Mouse (Mus musculus) left cerebral cortex, adult 8-10 months (tissue): ENCODE measurements around the gene Hist1h3i. TPM values are rescaled to one million over a fixed set of nuclear protein-coding genes. Genes with fewer than 3 reads are reported as not detected.
"Not testable (repeated sequence)": the region's sequence is repeated elsewhere in the genome, so short reads cannot be mapped to it uniquely, and the experiment has no call there.

Experiments
- DNase-seq, 2 experiments: peaks; one replicate each; pipeline ENCODE4 v3.0.0; 2022; ENCODE audit warnings: low spot score in 2 of 2
- total RNA-seq, 4 experiments: library from RNA; stranded (reverse); gene quantifications; 2 replicates each; pipeline ENCODE4 v1.2.4; 2022

Hist1h3i gene
- total RNA-seq, result 10 to 100 TPM; 44.4 to 70.8 (median 54.9) TPM

- DNase-seq, result peak; percentile 19 to 52
These were observed at the start of gene Hist1h3i for GRCm38 (mm10) chr13:21783255-21783617. Gene Hist1h3i (minus strand): TSS chr13:21783370.

DNA sequence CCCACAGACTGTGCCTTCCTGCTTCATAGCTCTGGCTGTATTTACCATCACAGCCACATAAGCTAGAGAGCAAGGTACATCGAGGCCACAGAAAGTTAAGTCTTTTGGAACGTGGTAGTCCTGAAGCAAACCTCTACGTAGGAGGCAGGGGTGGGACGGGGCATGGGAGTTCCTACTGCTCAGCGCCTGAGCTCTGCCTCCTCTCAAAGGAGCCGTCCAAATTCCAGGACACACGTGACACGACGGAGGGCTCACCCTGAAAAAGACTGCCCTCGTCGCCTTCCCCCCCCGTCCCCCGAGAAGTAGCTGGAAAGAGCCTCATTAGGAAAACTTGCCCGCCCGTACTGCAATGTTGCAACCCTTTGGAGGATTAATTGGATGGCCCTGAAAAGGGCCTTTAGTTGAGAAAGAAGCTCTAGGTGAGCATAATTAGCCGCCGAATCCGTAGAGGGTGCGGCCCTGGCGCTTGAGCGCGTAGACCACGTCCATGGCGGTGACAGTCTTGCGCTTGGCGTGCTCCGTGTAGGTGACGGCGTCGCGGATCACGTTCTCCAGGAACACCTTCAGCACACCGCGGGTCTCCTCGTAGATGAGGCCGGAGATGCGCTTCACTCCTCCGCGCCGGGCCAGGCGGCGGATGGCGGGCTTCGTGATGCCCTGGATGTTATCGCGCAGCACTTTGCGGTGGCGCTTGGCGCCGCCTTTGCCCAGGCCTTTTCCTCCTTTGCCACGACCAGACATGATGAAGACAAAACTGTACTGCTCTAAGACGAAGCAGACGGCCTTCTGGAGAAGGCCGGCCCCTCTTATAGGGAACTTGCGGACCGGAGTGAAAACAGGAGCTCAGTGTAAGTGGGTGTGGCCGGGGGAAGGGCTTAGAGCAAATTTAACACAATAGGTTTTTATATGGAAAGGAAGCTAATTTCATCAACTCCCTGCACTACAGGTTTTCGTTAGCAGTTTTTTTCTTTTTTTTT, 48.5 kb upstream of the Hist1h3i start, which contains the start of gene Hist1h4n:
TSS of gene Hist1h4n (minus strand) at position 779 of the 977 bp plus-strand sequence.
- peak in 1 of 2 experiments; percentile 30 for DNase-seq

GRCm38 (mm10) chr13:21830344-21830743, 47.2 kb upstream of the Hist1h3i start:
- no peak for DNase-seq

- DNase-seq, result no peak
These were observed 45.3 kb upstream of the Hist1h3i start for GRCm38 (mm10) chr13:21828511-21828910.

DNA sequence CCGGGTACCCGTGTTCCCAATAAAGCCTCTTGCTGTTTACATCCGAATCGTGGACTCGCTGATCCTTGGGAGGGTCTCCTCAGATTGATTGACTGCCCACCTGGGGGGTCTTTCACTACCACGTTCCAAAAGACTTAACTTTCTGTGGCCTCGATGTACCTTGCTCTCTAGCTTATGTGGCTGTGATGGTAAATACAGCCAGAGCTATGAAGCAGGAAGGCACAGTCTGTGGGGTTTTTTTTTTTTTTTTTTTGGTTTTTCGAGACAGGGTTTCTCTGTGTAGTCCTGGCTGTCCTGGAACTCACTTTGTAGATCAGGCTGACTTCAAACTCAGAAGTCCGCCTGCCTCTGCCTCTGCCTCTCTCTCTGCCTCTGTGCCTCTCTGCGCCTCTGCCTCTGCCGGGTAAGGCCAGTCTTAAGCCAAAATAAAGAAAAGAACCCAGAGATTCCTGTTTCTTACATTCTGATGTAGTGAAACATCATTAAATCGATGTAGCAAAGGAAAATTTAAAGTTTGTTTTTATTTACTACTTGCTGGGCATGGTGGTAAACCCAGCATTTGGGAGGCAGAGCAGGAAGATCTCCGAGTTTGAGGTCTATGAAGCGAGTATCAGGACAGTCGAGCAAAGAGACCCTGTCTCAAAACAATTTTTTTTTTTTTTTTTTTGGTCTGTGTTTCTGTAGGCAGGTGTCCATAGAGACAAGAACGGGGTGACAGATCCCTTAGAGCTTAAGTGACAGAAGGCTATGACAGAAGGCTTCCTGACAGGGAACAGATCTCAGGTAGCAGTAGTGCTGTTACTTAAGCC, 37.1 kb upstream of the Hist1h3i start:
- not testable (repeated sequence) for DNase-seq

DNA sequence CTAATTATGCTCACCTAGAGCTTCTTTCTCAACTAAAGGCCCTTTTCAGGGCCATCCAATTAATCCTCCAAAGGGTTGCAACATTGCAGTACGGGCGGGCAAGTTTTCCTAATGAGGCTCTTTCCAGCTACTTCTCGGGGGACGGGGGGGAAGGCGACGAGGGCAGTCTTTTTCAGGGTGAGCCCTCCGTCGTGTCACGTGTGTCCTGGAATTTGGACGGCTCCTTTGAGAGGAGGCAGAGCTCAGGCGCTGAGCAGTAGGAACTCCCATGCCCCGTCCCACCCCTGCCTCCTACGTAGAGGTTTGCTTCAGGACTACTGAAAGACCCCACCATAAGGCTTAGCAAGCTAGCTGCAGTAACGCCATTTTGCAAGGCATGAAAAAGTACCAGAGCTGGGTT, 28.9 kb upstream of the Hist1h3i start:
- not testable (repeated sequence) for DNase-seq

DNA sequence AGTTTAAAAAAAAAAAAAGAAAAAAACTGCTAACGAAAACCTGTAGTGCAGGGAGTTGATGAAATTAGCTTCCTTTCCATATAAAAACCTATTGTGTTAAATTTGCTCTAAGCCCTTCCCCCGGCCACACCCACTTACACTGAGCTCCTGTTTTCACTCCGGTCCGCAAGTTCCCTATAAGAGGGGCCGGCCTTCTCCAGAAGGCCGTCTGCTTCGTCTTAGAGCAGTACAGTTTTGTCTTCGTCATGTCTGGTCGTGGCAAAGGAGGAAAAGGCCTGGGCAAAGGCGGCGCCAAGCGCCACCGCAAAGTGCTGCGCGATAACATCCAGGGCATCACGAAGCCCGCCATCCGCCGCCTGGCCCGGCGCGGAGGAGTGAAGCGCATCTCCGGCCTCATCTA, 28.4 kb upstream of the Hist1h3i start, which contains the start of gene Hist1h4m:
TSS of gene Hist1h4m (plus strand) at position 208 of the 400 bp plus-strand sequence.
- peak; percentile 27 to 32 for DNase-seq

DNA sequence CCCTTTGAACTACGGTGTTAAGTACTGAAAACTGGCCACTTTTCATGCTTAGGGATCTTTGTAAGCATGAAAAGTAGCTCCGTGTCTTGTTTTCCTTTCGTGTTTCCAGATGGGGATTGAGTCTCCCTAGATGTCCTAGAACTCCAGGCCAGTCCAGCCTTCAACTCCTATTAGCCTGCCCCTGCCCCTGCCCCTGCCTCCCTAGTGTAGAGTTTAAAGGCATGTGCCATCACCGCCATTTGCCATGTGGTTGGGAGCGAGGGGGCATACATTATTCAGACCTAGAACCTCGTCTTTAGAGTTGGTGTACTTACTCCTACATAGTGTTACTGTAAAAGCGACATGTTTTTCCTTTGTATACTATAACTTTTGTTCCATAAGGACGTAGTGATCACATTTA, 27.9 kb upstream of the Hist1h3i start:
- DNase-seq, result not testable (repeated sequence)

- not testable (repeated sequence) for DNase-seq
These were observed 26.9 kb upstream of the Hist1h3i start, which contains the start of the genes Hist1h2bq and Hist1h2ao for GRCm38 (mm10) chr13:21810073-21810472. Gene Hist1h2bq (minus strand): TSS chr13:21810197. Gene Hist1h2ao (plus strand): TSS chr13:21810465.

DNA sequence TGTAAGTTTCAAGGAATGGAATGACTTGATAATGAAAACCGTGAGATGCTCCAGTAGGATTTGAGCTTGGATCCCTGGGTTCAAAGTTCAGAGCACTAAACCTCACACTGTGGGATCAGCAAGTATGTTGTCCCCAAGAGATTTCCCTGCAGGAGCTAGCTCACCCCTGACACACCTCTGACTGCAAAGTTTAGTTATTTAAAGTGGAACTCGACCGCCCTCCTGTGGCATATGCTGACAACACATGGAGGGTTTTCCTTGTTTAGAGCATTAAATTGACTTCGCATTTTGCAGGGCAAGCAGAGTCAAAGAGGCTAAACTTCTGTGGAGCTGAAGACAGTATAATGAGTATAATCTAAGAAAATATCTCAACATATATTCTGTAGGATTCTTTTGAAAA, 19.9 kb upstream of the Hist1h3i start:
- not testable (repeated sequence) for DNase-seq

DNA sequence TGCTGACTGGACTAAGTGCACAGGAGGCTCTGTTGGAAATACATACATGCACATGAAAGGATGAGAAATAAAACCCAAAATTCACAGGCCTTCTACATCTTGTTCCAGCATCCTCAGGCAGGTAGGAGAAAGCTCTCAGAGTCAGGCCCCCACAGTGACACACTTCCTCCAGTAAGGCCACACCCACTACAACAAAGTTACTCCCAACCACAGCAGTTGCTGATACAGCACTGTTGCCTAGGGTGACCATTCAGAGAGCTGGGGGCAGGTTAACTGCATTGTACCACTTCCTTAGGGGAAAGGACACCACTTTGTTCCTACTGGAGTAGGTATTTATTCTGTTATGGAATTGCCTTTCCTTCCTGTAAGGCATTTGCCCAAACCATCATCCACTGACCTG, 14.0 kb upstream of the Hist1h3i start:
- DNase-seq, result not testable (repeated sequence)

- DNase-seq, result no peak
These were observed 12.4 kb upstream of the Hist1h3i start for GRCm38 (mm10) chr13:21795584-21795983.

GRCm38 (mm10) chr13:21790601-21791283, 7.6 kb upstream of the Hist1h3i start:
- DNase-seq, result no peak

DNA sequence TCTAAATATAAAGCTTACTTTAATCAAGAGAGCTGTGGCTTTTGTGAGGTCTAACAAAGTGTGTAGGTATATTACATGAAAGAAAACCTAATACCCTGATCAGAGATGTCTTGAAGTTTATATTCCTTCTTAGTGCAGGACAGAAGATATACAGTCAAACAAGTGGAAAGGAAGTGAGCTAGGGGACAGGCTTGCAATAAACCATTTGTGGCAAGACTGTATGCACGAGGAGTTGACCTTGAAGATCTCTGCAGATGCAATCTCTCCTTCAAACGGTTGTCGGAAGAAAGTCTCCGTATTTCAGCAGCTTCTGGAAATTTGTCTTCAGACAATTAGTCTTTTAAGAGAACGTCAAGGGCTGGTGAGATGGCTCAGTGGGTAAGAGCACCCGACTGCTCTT, 6.8 kb upstream of the Hist1h3i start:
- DNase-seq, result no peak

GRCm38 (mm10) chr13:21787760-21788593, 4.8 kb upstream of the Hist1h3i start:
- DNase-seq, result no peak

- DNase-seq, result peak; percentile 72 to 91
These were observed 3.9 kb upstream of the Hist1h3i start, which contains the start of the genes Hist1h2an and Hist1h2bp for GRCm38 (mm10) chr13:21786899-21787629. Gene Hist1h2an (minus strand): TSS chr13:21787218. Gene Hist1h2bp (plus strand): TSS chr13:21787461.

DNA sequence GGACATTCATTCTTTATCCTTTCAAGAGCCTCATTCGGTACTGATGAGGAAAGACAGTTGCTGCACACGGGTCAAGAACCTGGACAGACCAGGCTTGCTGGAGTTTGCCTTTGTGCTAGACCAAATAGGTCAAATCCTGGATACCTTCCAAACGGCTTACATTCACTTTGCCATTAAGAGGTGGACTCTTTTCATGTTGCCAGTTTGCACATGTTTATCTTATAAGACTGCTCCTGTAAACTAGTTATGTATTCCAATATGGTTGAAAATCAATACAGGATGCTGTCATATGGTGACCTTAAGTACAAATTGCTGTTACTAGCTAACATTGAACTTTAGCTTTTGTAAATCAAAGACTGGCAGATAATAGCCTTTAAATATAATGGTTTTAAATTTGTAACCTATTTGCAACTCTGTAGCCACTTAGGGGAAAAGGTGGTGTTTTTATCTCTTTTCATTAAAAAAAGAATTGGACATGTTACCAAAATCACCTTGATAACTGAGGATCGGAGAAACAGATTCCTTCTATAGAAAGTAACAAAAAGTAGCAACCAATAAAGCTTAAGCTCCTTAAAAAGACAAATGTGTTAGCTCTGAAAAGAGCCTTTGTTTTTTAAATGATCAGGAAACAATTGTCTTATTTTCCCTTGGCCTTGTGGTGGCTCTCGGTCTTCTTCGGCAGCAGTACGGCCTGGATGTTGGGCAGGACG, 3.2 kb upstream of the Hist1h3i start:
- DNase-seq, result no peak

GRCm38 (mm10) chr13:21784311-21784710, 1.1 kb upstream of the Hist1h3i start:
- no peak for DNase-seq

GRCm38 (mm10) chr13:21783734-21784161, 578 bp upstream of the Hist1h3i start:
- DNase-seq, result no peak
